Mouse (Mus musculus): Measurements from ENCODE around the gene Gm20696. TPM values are rescaled to one million over a fixed set of nuclear protein-coding genes. Genes with fewer than 3 reads are reported as not detected.

Gm20696 gene
- polyA plus RNA-seq, 2 experiments: 2.0 to 5.9 TPM

DNA sequence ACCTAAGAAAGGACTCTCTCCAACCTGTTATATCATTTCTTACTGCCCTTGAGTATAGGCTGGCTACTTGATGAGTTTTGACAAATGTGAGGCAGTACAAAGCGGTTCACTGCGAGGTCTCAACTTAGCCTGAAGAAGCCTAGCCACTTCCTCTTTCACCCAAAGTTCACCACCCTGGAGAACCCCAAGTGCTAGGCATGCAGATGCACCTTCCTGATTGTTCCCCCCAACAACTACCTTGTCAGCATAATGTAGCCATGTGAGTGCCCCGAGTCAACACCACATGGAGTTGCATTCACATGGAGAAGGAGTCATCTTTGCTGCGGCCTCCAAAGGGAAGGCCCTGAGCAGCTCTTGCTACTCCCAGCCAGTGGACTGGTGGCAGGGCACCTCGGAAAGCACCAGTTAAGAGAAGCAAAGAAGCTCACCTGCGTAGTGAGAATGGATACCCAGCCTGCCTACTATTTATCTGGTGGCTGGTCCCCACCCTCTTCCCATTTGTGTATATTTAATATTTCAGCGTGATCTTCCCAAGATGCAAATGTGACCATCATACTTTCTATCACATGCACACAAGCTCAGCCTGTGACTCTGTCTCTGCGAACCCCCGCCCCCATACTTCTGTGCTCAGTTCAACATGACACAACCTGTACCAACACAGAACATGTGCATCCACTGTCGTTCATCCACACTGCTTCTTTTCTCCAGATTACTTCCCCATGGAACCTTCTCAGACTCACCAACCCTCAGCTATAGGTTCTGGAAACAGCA lies 424.8 kb downstream of the Gm20696 start:
- Histone ChIP-seq H3K27ac (replicated peaks; ENCODE audit: low read depth, low read length) (no peak overlapping the region), H3K9me3 (ENCODE audit: control insufficient read depth, low read length) (no peaks in the 10 kb centered on the region), H3K4me1 (ENCODE audit: control insufficient read depth, insufficient read depth, low read length) (no peaks in the 10 kb centered on the region), H3K36me3 (ENCODE audit: control insufficient read depth, insufficient read depth, low read length) (no peaks in the 10 kb centered on the region), H3K4me3 (replicated peaks; ENCODE audit: low read length) (no peak overlapping the region), H3K4me2 (replicated peaks; ENCODE audit: low read depth, low read length, severe bottlenecking) (no peak overlapping the region), H3K9ac (ENCODE audit: low read depth, low read length, severe bottlenecking) (no peak overlapping the region), H3K27me3 (ENCODE audit: control insufficient read depth, insufficient read depth, low read length) (no peaks in the 10 kb centered on the region)
- DNase-seq (ENCODE audit: low spot score) (no peak), ATAC-seq (ENCODE audit: low FRiP score, low read depth) (no peak)
- no peak for TF ChIP-seq POLR2A (IDR thresholded peaks at IDR 0.05; ENCODE audit: borderline replicate concordance, extremely low read depth, insufficient read depth, insufficient read length)
- WGBS: 90% methylated on average over 10 of the region's 10 CpGs

DNA sequence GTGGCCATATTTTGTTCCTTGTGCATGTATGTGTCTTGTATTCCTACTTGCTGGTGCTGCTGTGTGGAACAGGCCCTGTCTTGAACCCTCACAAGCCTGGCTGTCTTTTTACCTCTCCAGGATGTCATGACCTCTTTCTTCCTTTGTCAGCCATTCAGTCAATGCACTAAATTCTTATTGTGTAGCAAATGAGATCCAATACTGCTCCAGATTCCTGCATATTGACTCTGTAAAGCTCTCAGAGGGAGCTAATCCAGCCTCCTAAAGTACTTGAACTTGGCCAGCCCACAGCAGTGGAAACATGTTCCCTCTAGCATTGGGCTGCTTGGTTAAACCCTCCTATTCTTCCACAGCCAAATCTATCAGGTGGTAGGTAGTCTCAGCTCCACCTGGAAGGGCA lies 425.8 kb downstream of the Gm20696 start:
- Histone ChIP-seq H3K4me2 (replicated peaks; ENCODE audit: low read depth, low read length, severe bottlenecking) (no peak overlapping the region), H3K27me3 (ENCODE audit: control insufficient read depth, insufficient read depth, low read length) (no peaks in the 10 kb centered on the region), H3K9ac (ENCODE audit: low read depth, low read length, severe bottlenecking) (no peak overlapping the region), H3K9me3 (ENCODE audit: control insufficient read depth, low read length) (no peaks in the 10 kb centered on the region), H3K27ac (replicated peaks; ENCODE audit: low read depth, low read length) (no peak overlapping the region), H3K36me3 (ENCODE audit: control insufficient read depth, insufficient read depth, low read length) (no peaks in the 10 kb centered on the region), H3K4me3 (replicated peaks; ENCODE audit: low read length) (no peak overlapping the region), H3K4me1 (ENCODE audit: control insufficient read depth, insufficient read depth, low read length) (0 out of 2 replicates have a peak, but pooled peaks cover under 1% of the 10 kb centered on the region)
- DNase-seq (ENCODE audit: low spot score) (no peak), ATAC-seq (ENCODE audit: low FRiP score, low read depth) (no peak)
- no peak for TF ChIP-seq POLR2A (IDR thresholded peaks at IDR 0.05; ENCODE audit: borderline replicate concordance, extremely low read depth, insufficient read depth, insufficient read length)

DNA sequence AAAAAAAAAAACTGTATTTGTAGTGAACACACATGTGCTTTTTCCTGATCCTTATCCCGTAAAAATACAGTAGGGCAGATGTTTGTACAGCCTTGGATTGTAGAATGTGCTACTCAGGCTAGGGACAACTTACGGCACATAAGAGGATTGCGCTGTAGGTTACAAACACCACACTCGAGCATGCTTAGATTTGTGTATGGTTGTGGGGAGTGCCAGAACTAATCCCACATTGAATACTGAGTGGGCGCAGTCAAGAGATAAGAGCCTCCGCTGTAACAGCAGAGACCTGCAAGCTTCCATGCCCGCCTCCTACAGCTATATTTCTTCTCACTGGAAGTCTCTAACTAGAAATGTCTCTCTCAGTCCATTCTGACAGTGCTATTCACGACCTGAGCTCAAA lies 431.0 kb downstream of the Gm20696 start:
- Histone ChIP-seq H3K27ac (replicated peaks; ENCODE audit: low read depth, low read length) (no peak overlapping the region), H3K4me3 (replicated peaks; ENCODE audit: low read length) (no peak overlapping the region), H3K36me3 (ENCODE audit: control insufficient read depth, insufficient read depth, low read length) (no peaks in the 10 kb centered on the region), H3K27me3 (ENCODE audit: control insufficient read depth, insufficient read depth, low read length) (no peaks in the 10 kb centered on the region), H3K4me2 (replicated peaks; ENCODE audit: low read depth, low read length, severe bottlenecking) (no peak overlapping the region), H3K9me3 (ENCODE audit: control insufficient read depth, low read length) (no peaks in the 10 kb centered on the region), H3K9ac (ENCODE audit: low read depth, low read length, severe bottlenecking) (no peak overlapping the region), H3K4me1 (ENCODE audit: control insufficient read depth, insufficient read depth, low read length) (0 out of 2 replicates have a peak, but pooled peaks cover 15% of the 10 kb centered on the region)
- no peak for TF ChIP-seq POLR2A (IDR thresholded peaks at IDR 0.05; ENCODE audit: borderline replicate concordance, extremely low read depth, insufficient read depth, insufficient read length)
- ATAC-seq (ENCODE audit: low FRiP score, low read depth): no peak
- WGBS: 74% methylated on average over 8 of the region's 8 CpGs
- DNase-seq (ENCODE audit: low spot score): no peak

DNA sequence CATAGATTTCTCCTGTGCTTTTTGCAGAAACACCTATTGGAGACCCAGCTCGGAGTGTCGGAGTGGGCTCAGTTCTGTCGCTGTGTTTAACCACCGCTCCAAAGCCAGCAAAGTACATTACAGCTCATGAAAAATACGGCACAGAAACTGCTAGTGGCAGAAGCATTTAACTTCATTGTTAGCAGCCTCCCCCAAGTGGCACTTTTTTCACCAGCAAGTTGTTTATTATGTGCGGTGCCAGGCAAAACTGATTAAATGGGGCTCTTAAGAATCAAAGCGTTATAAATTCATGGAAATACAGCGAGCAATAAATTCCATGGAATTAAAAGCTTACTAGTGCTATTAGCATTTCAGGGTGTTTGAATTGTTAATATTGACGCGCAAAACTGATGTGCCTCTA lies 433.2 kb downstream of the Gm20696 start:
- no peaks in the 10 kb centered on the region for H3K9me3 ChIP-seq (ENCODE audit: control insufficient read depth, low read length)
- no peak overlapping the region for H3K4me3 ChIP-seq (replicated peaks; ENCODE audit: low read length)
- no peak for TF ChIP-seq POLR2A (IDR thresholded peaks at IDR 0.05; ENCODE audit: borderline replicate concordance, extremely low read depth, insufficient read depth, insufficient read length)
- no peak overlapping the region for H3K27ac ChIP-seq (replicated peaks; ENCODE audit: low read depth, low read length)
- H3K4me1 ChIP-seq (ENCODE audit: control insufficient read depth, insufficient read depth, low read length): 0 out of 2 replicates have a peak, but pooled peaks cover 15% of the 10 kb centered on the region
- no peaks in the 10 kb centered on the region for H3K36me3 ChIP-seq (ENCODE audit: control insufficient read depth, insufficient read depth, low read length)
- WGBS: 33% methylated on average over 10 of the region's 10 CpGs
- no peak overlapping the region for H3K4me2 ChIP-seq (replicated peaks; ENCODE audit: low read depth, low read length, severe bottlenecking)
- no peaks in the 10 kb centered on the region for H3K27me3 ChIP-seq (ENCODE audit: control insufficient read depth, insufficient read depth, low read length)
- no peak overlapping the region for H3K9ac ChIP-seq (ENCODE audit: low read depth, low read length, severe bottlenecking)
- no peak for DNase-seq (ENCODE audit: low spot score)
- ATAC-seq (ENCODE audit: low FRiP score, low read depth): no peak

DNA sequence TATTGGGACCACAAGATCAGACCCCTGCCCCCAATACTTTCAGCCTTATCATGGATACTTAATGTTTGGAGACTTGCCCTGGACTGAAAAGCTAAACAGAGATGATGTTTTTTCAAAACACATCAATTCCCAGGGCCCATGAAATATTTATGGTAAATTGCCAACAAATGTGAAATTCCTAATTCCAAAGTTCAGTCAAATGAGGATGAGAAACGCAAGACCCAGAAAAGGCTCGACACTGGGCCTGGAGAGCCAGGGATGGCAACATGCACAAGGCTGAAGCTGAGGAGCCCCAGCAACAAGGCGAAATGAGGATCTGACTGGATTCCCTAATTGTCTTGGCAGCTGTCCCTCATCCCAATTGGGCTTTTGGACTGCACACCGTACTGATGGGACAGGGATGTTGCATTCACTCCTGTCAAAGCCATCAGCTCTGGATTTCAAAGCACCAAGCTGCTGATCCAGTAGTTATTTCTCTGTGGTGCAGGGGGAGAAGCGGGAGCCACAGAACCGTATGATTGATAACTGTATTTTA lies 438.2 kb downstream of the Gm20696 start:
- TF ChIP-seq POLR2A (IDR thresholded peaks at IDR 0.05; ENCODE audit: borderline replicate concordance, extremely low read depth, insufficient read depth, insufficient read length): no peak
- Histone ChIP-seq H3K4me3 (replicated peaks; ENCODE audit: low read length) (no peak overlapping the region), H3K27ac (replicated peaks; ENCODE audit: low read depth, low read length) (no peak overlapping the region), H3K36me3 (ENCODE audit: control insufficient read depth, insufficient read depth, low read length) (no peaks in the 10 kb centered on the region), H3K9ac (ENCODE audit: low read depth, low read length, severe bottlenecking) (no peak overlapping the region), H3K9me3 (ENCODE audit: control insufficient read depth, low read length) (no peaks in the 10 kb centered on the region), H3K4me2 (replicated peaks; ENCODE audit: low read depth, low read length, severe bottlenecking) (no peak overlapping the region), H3K4me1 (ENCODE audit: control insufficient read depth, insufficient read depth, low read length) (0 out of 2 replicates have a peak, but pooled peaks cover 4% of the 10 kb centered on the region), H3K27me3 (ENCODE audit: control insufficient read depth, insufficient read depth, low read length) (no peaks in the 10 kb centered on the region)
- 86% methylated on average over 6 of the region's 6 CpGs for WGBS
- DNase-seq (ENCODE audit: low spot score) (no peak), ATAC-seq (ENCODE audit: low FRiP score, low read depth) (no peak)
